Mouse (Mus musculus) midbrain, embryonic 11.5 days (tissue): Measurements from ENCODE around the gene Senp8. TPM values are rescaled to one million over a fixed set of nuclear protein-coding genes. Genes with fewer than 3 reads are reported as not detected.

Experiments used
- ATAC-seq: fragments of 200-750 bp; cut with Nextera tagmentation; 2 replicates; pipeline ENCODE4 v1.8.0; 2017; ENCODE audit warnings: moderate TSS enrichment, moderate library complexity; ENCODE audit not compliant: low FRiP score
- DNase-seq: peaks from one replicate; pipeline ENCODE4 v3.0.0; 2015; ENCODE audit warnings: low spot score; ENCODE audit errors: missing footprints
- H3K27ac ChIP-seq: fragments of 300-500 bp; sonication (generic); 2 replicates; pipeline ENCODE4 v1.5.1; 2014; ENCODE audit warnings: low read depth, low read length
- H3K27me3 ChIP-seq: fragments of 300-500 bp; sonication (generic); 2 replicates; pipeline ENCODE4 v1.6.1; 2014; ENCODE audit warnings: mild to moderate bottlenecking, low read length, moderate library complexity, mixed read lengths; ENCODE audit not compliant: control insufficient read depth, insufficient read depth
- H3K36me3 ChIP-seq: fragments of 300-500 bp; sonication (generic); 2 replicates; pipeline ENCODE4 v1.6.1; 2014; ENCODE audit warnings: mild to moderate bottlenecking, low read length, moderate library complexity, mixed read lengths; ENCODE audit not compliant: control insufficient read depth, insufficient read depth
- H3K4me1 ChIP-seq: fragments of 300-500 bp; sonication (generic); 2 replicates; pipeline ENCODE4 v1.6.1; 2014; ENCODE audit warnings: low read length; ENCODE audit not compliant: control insufficient read depth, insufficient read depth
- H3K4me2 ChIP-seq: fragments of 300-500 bp; sonication (generic); 2 replicates; pipeline ENCODE4 v1.6.1; 2014; ENCODE audit warnings: mild to moderate bottlenecking, moderate library complexity
- H3K4me3 ChIP-seq: fragments of 300-500 bp; sonication (generic); 2 replicates; pipeline ENCODE4 v1.5.1; 2014; ENCODE audit warnings: low read depth, low read length
- H3K9ac ChIP-seq: fragments of 300-500 bp; sonication (generic); 2 replicates; pipeline ENCODE4 v1.6.1; 2014; ENCODE audit warnings: low read length
- H3K9me3 ChIP-seq: fragments of 300-500 bp; sonication (generic); 2 replicates; pipeline ENCODE4 v1.6.1; 2016; ENCODE audit warnings: low read length; ENCODE audit not compliant: control insufficient read depth
- WGBS: fragments of 180-500 bp; shearing (Covaris S2); extraction: QIAGEN DNeasy Blood & Tissue Kit; methylation state at CpG from one replicate; pipeline ENCODE4 v1.1.7; 2014; 5-methylcytosine and 5-hydroxymethylcytosine counted together
- polyA plus RNA-seq: library from polyadenylated mRNA; unstranded; fragments of >200 nt; fragmentation: Nextera tagmentation; extraction: Ambion mirVana; gene quantifications from 2 replicates; pipeline ENCODE4 v1.2.1, GENCODE M21; 2014

Gene Senp8
- polyA plus RNA-seq, 1 experiment from 2014 or later: 26.8 TPM

DNA sequence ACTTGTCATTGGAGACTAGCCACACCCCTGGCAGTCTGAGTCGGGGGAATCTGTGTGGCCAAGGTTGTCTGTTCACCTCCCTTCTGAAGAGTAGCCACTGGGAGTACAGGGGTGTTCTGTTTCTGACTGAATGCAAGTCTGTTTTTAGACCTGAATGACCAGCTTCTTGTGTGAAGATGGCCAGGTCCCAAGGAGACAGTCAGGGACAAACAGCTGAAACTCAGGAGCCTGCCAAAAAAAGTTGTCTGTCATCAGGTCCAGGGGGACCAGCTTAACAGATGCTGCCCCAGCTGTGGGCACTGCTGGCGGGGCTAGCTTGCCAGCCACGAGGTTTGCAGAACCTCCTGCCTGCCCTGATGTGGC, 55.1 kb downstream of the Senp8 start:
- H3K9ac ChIP-seq: no peak overlapping the region
- no peaks in the 10 kb centered on the region for H3K36me3 ChIP-seq
- H3K4me1 ChIP-seq: no peaks in the 10 kb centered on the region
- peaks cover 2% of the 10 kb centered on the region; the same call in 1 of the 2 replicates for H3K27me3 ChIP-seq
- no peaks in the 10 kb centered on the region for H3K9me3 ChIP-seq
- no peak overlapping the region for H3K27ac ChIP-seq
- ATAC-seq: no peak
- H3K4me3 ChIP-seq: no peak overlapping the region
- no peak overlapping the region for H3K4me2 ChIP-seq
- no peak for DNase-seq
- 43% methylated on average over 3 of the region's 3 CpGs for WGBS

DNA sequence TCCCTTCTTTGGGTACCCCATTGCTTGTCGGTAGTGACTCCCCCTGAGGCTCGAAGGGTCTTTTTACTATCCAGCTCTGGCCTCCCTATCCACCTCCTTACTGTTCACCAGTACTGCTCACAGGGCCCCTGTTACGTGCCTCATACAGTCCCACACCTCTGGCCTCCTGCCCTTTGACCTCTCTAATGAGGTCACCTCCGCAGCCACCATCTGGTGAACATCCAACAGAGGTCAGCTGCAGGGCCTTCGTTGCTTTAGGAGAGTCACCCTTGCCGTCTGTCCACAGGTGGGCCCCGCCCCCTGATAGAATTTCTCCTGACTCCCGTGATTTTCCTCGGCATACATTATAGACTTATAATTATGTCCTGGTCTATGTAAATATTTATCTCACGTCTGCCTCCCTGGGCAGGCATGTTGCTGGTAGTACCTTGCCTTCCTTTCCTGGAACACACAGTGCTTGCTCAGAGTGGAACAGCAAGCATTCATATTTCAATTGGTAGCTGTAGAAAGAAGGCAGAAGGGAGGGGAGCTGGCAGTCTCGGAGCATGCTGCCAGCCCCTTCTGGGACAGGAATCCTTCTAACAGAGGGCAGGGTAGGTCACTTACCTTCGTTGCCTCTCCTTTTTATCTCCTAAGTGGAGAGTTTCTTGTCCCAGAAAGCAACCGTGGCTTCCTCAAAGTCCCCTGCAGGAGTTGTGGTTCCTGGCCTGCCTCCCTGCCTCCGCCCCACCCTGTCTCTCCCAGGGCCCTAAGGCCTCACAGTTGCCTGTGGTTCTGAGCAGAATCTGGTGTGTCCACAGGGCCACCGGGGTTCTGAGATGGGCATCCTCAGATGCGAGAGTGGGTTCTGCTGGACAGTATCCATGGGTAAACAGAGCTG, 55.7 kb downstream of the Senp8 start:
- Histone ChIP-seq H3K4me3 (no peak overlapping the region), H3K4me1 (no peaks in the 10 kb centered on the region), H3K27me3 (peaks cover 2% of the 10 kb centered on the region; the same call in 1 of the 2 replicates), H3K27ac (no peak overlapping the region), H3K36me3 (no peaks in the 10 kb centered on the region), H3K4me2 (no peak overlapping the region), H3K9ac (no peak overlapping the region), H3K9me3 (no peaks in the 10 kb centered on the region)
- ATAC-seq (no peak), DNase-seq (no peak)
- 68% methylated on average over 16 of the region's 16 CpGs for WGBS

DNA sequence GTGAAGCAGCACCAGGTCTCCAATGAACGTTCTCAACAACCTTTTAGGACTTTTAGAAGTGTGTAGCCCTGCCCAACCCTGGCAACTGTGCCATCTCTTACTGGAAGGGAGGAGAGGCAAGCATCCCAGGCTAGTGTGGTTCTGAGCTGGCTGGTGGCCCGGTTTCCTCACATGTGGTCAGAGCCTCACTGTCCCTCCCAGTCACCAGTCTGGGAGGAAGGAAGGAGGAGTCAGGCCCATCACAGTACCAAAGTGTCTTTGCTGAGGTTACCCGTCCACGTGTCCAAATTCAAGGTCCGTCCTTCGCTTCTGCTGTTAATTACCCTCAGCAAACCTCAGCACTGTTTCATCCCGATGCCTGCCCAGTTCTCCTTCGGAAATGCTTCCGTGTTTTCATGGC, 58.4 kb downstream of the Senp8 start:
- Histone ChIP-seq H3K36me3 (no peaks in the 10 kb centered on the region), H3K27me3 (peaks cover 2% of the 10 kb centered on the region; the same call in 1 of the 2 replicates), H3K27ac (no peak overlapping the region), H3K4me3 (no peak overlapping the region), H3K9me3 (no peaks in the 10 kb centered on the region), H3K4me1 (no peaks in the 10 kb centered on the region), H3K4me2 (peak overlapping the region; percentile 47), H3K9ac (peak overlapping the region; percentile 42)
- no peak for DNase-seq
- no peak for ATAC-seq
- 38% methylated on average over 9 of the region's 9 CpGs for WGBS

DNA sequence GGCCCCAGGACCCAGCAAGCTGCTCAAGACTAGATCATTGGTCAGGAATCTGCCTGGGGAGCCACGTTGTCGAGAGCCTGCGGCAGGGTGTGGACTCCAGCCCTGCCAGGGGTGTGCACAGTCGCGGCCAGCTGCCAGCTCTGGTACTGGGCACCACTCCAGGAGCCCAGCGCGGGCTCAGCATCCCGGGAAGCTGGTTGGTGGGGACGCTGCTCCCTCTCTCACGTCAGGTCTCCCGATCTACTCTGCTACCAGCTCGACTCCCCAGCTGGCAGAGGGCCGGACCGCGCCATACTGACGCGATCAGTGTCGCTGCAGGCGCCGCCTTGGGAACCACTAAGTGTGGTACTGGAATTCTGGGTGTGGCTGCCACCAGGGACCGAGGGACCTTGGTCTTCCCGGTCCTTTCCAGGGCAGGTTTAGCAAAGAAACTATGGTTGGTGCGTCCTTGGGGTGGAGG, 58.8 kb downstream of the Senp8 start:
- Histone ChIP-seq H3K27me3 (peaks cover 2% of the 10 kb centered on the region; the same call in 1 of the 2 replicates), H3K4me3 (peak overlapping the region; percentile 23; the same call in 1 of the 2 replicates), H3K9ac (peak overlapping the region; percentile 42), H3K4me2 (peak overlapping the region; percentile 47), H3K4me1 (no peaks in the 10 kb centered on the region), H3K36me3 (no peaks in the 10 kb centered on the region), H3K27ac (no peak overlapping the region), H3K9me3 (no peaks in the 10 kb centered on the region)
- DNase-seq (peak; percentile 90), ATAC-seq (no peak)
- 5% methylated on average over 23 of the region's 23 CpGs for WGBS

DNA sequence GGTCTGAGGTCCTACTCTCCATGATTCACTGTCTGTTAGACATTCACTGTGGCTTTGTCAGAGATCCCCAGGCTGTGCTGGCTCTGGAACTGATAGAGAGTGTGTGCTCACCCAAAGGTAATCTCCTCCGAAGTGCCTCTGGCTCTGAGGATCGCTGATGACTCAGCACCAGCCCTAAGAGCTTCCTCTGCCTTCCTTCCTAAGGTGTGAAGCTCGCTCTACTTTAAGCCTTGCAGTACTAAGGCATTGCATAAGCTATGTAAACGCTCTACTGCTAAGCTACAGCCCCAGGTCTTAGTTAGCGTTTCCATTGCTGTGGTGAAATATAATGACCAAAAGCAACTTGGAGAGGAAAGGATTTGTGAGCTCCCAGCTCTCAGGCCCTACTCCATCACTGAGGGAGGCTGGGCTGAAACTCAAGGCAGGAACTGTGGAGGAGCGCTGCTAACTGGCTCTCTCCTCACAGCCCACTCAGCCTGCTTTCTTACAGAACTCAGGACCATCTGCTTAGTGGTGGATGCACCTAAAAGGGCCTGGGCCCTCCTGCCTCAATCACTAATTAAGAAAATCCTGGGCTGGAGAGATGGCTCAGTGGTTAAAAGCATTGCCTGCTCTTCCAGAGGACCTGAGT, 63.0 kb downstream of the Senp8 start:
- Histone ChIP-seq H3K4me3 (no peak overlapping the region), H3K9me3 (no peaks in the 10 kb centered on the region), H3K4me1 (no peaks in the 10 kb centered on the region), H3K27me3 (peaks cover 2% of the 10 kb centered on the region; the same call in 1 of the 2 replicates), H3K9ac (no peak overlapping the region), H3K4me2 (no peak overlapping the region), H3K36me3 (no peaks in the 10 kb centered on the region), H3K27ac (no peak overlapping the region)
- ATAC-seq (no peak), DNase-seq (no peak)
- WGBS: 37% methylated on average over 6 of the region's 6 CpGs

Other genes with a start within 250 kb of the Senp8 start
- gene Hexa, start 211.2 kb downstream of the Senp8 start, polyA plus RNA-seq: 50.7 and 53.3 TPM in 2 replicates
- gene Tmem202, start 210.9 kb downstream of the Senp8 start, polyA plus RNA-seq: 0.19 TPM in 1 of 2 replicates, not detected in the other
- 8.5 and 8.7 TPM in 2 replicates for gene Celf6, start 172.8 kb downstream of the Senp8 start, polyA plus RNA-seq
- 90.8 and 91.7 TPM in 2 replicates for gene Parp6, start 133.4 kb downstream of the Senp8 start, polyA plus RNA-seq
- gene Pkm, start 94.3 kb downstream of the Senp8 start, polyA plus RNA-seq: 1,888 and 2,059 TPM in 2 replicates
- gene Gramd2, start 70.6 kb downstream of the Senp8 start, polyA plus RNA-seq: 0.15 and 0.18 TPM in 2 replicates
- gene Myo9a, start 186 bp upstream of the Senp8 start, polyA plus RNA-seq: 17.5 and 20.0 TPM in 2 replicates
- not detected in 2 replicates for gene Nr2e3, start 209.9 kb upstream of the Senp8 start, polyA plus RNA-seq